Mouse (Mus musculus): ENCODE data around the gene Gm39115. TPM values are rescaled to one million over a fixed set of nuclear protein-coding genes. Genes with fewer than 3 reads are reported as not detected.
"Not testable (repeated sequence)": the region's sequence is repeated elsewhere in the genome, so short reads cannot be mapped to it uniquely, and the experiment has no call there.

The Gm39115 gene
- total and polyA plus RNA-seq, 2 experiments from 2014 or later: not detected

DNA sequence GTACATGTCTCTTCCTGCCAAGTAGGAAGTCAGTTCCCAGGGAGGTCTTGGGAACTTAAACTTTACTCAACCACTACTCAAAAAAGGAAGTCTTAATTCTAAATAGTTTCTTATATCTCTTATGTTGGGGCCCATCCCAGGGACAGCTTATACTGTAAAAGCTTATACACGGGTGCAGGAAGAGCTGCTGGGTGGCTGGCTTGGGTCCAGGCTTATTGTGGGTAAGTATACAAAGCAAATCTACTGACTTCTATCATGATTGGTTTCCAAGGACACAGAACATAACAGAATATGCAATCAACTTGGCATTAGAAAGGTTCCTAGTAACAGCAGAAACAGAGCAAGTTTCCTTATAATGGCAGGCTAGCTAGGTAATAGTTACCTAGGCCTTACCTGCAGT lies 19.5 kb upstream of the Gm39115 start:
- Histone ChIP-seq H3K4me1 (ENCODE audit: insufficient read depth, low read length) (no peaks in the 10 kb centered on the region), H3K27me3 (ENCODE audit: insufficient read depth, low read length) (no peaks in the 10 kb centered on the region), H3K4me3 (ENCODE audit: low read length) (no peak overlapping the region), H3K9me3 (ENCODE audit: low read length) (no peaks in the 10 kb centered on the region), H3K9ac (replicated peaks; ENCODE audit: low read length) (no peak overlapping the region), H3K36me3 (ENCODE audit: insufficient read depth, low read length) (no peaks in the 10 kb centered on the region), H3K27ac (no peak overlapping the region), H3K4me2 (ENCODE audit: low read depth, low read length) (no peak overlapping the region)
- no peak for ATAC-seq
- no peak for TF ChIP-seq CTCF (IDR thresholded peaks at IDR 0.05; ENCODE audit: low read depth)
- DNase-seq (ENCODE audit: low spot score): no peak
- 44% methylated on average over 1 of the region's 1 CpGs for WGBS

DNA sequence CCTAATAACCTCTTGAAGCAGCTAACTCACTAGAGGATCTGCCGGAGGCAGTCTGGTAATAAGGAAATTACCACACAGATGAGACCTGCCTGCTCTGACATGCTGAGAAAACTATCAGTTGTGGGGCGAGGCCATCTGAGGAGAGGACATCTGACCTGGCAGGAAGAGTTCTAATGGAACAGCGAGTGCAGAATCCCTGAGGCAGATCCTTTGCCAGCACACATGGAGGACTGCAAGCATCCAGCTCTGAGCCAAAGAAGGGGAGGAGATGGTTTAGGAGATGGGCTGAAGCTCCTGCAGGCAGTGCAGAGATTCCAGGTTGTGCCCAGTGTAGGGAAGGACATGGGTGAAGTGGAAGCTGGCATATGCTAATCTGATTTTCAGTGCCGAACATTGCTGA lies 16.4 kb upstream of the Gm39115 start:
- TF ChIP-seq CTCF (IDR thresholded peaks at IDR 0.05; ENCODE audit: low read depth): no peak
- no peak overlapping the region for H3K4me3 ChIP-seq (ENCODE audit: low read length)
- 80% methylated on average over 4 of the region's 4 CpGs for WGBS
- H3K27me3 ChIP-seq (ENCODE audit: insufficient read depth, low read length): no peaks in the 10 kb centered on the region
- no peak overlapping the region for H3K4me2 ChIP-seq (ENCODE audit: low read depth, low read length)
- no peaks in the 10 kb centered on the region for H3K4me1 ChIP-seq (ENCODE audit: insufficient read depth, low read length)
- no peak for ATAC-seq
- DNase-seq (ENCODE audit: low spot score): no peak
- no peaks in the 10 kb centered on the region for H3K36me3 ChIP-seq (ENCODE audit: insufficient read depth, low read length)
- no peak overlapping the region for H3K27ac ChIP-seq
- H3K9ac ChIP-seq (replicated peaks; ENCODE audit: low read length): no peak overlapping the region
- H3K9me3 ChIP-seq (ENCODE audit: low read length): no peaks in the 10 kb centered on the region

DNA sequence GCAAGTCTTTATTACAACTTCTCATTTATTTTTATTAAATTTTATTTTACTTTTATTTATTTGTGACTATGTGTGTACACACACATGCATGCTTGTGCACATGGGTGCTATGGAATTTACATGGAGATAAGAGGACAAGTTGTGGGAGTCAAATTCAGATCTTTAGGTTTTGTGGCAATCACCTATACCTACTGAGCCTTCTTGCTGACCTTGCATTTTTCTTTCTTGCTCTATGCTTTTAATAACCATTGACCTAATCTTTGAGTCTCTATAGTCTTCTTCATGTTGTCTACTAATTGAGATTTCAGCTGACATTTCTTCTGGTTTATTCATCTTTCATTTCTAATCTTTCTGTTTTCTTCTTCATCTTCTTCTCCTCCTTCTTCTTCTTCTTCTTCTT lies 12.8 kb upstream of the Gm39115 start:
- Histone ChIP-seq H3K9me3 (ENCODE audit: low read length) (no peaks in the 10 kb centered on the region), H3K4me2 (ENCODE audit: low read depth, low read length) (no peak overlapping the region), H3K4me3 (ENCODE audit: low read length) (no peak overlapping the region), H3K9ac (replicated peaks; ENCODE audit: low read length) (no peak overlapping the region), H3K36me3 (ENCODE audit: insufficient read depth, low read length) (no peaks in the 10 kb centered on the region), H3K27ac (no peak overlapping the region), H3K4me1 (ENCODE audit: insufficient read depth, low read length) (no peaks in the 10 kb centered on the region), H3K27me3 (ENCODE audit: insufficient read depth, low read length) (no peaks in the 10 kb centered on the region)
- no peak for DNase-seq (ENCODE audit: low spot score)
- TF ChIP-seq CTCF (IDR thresholded peaks at IDR 0.05; ENCODE audit: low read depth): no peak
- ATAC-seq: no peak

DNA sequence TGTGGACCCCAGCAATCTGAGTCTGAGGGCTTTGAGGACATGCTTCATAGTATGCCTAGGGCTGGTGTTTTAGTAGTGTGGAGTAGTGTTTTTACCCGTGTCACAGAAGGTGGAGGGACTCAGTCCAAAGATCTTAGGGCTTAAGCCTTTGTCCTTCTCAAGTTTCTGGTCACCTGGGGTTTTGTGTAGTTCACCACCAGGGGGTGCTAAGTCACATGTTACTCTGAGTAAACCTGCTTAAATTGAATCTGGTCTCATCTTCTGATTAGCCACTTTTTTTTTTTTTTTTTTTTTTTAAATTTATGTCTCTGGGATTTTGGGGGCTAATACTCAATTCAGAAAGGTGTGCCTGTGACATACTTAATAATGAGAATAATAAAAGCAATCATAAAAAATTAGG lies 10.2 kb upstream of the Gm39115 start:
- Histone ChIP-seq H3K9me3 (ENCODE audit: low read length) (no peaks in the 10 kb centered on the region), H3K4me3 (ENCODE audit: low read length) (no peak overlapping the region), H3K4me1 (ENCODE audit: insufficient read depth, low read length) (no peaks in the 10 kb centered on the region), H3K27me3 (ENCODE audit: insufficient read depth, low read length) (no peaks in the 10 kb centered on the region), H3K27ac (no peak overlapping the region), H3K4me2 (ENCODE audit: low read depth, low read length) (no peak overlapping the region), H3K9ac (replicated peaks; ENCODE audit: low read length) (no peak overlapping the region), H3K36me3 (ENCODE audit: insufficient read depth, low read length) (no peaks in the 10 kb centered on the region)
- DNase-seq (ENCODE audit: low spot score) (peak; percentile 73), ATAC-seq (no peak)
- 10% methylated on average over 1 of the region's 1 CpGs for WGBS
- TF ChIP-seq CTCF (IDR thresholded peaks at IDR 0.05; ENCODE audit: low read depth): peak; percentile 66

DNA sequence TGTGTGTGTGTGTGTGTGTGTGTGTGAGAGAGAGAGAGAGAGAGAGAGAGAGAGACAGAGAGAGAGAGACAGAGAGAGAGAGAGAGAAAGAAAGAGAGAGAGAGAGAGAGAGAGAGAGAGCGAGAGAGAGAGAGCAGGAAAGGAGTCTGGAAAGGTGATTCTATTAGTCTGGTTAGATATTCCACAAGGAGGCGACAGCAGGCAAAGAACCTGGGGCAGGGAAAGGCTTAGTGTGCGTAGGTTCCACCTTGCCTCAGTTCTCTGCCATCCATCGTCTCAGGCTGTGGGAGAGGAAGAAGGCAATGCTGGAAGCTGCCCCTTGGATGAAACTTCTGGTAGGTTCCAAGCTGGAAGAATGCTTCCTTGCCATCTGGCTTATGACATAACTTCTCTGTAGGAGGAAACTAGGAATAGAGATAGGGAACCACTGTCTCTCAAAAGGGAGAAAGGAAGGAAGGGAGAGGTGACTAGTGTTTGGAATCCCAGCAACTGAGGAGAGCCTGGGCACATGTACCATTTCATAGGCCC lies 9.6 kb upstream of the Gm39115 start:
- no peak overlapping the region for H3K4me3 ChIP-seq (ENCODE audit: low read length)
- DNase-seq (ENCODE audit: low spot score) (no peak), ATAC-seq (no peak)
- no peak for TF ChIP-seq CTCF (IDR thresholded peaks at IDR 0.05; ENCODE audit: low read depth)
- H3K36me3 ChIP-seq (ENCODE audit: insufficient read depth, low read length): no peaks in the 10 kb centered on the region
- 61% methylated on average over 4 of the region's 4 CpGs for WGBS
- H3K4me2 ChIP-seq (ENCODE audit: low read depth, low read length): no peak overlapping the region
- H3K9ac ChIP-seq (replicated peaks; ENCODE audit: low read length): no peak overlapping the region
- H3K9me3 ChIP-seq (ENCODE audit: low read length): no peaks in the 10 kb centered on the region
- no peaks in the 10 kb centered on the region for H3K4me1 ChIP-seq (ENCODE audit: insufficient read depth, low read length)
- no peaks in the 10 kb centered on the region for H3K27me3 ChIP-seq (ENCODE audit: insufficient read depth, low read length)
- H3K27ac ChIP-seq: no peak overlapping the region

DNA sequence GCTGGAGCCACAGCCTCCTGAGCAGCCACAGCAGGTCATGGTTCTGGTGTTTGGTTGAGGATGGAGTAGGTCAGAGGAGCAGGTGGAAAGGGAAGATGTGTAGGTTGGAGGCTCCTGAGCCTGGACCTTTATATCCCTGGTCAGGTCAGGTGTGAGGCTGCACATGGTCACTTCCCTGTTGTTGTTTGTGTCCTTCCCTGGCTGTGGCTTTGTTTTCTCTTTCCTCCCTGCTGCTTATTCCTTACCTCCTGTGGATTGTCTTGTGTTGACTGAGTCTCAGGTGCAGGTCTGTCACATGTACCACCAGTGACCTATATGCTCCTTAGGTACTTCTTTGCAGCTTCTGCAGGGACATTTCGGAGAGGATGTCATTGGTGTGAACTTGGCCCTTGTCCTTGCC lies 8.7 kb upstream of the Gm39115 start, which contains the start of gene Gm45337:
Gene Gm45337, minus strand, starts transcription at position 101 of the 400 bp plus-strand sequence.
- Histone ChIP-seq H3K4me1 (ENCODE audit: insufficient read depth, low read length) (no peaks in the 10 kb centered on the region), H3K36me3 (ENCODE audit: insufficient read depth, low read length) (no peaks in the 10 kb centered on the region)
- WGBS: 58% methylated on average over 1 of the region's 1 CpGs

DNA sequence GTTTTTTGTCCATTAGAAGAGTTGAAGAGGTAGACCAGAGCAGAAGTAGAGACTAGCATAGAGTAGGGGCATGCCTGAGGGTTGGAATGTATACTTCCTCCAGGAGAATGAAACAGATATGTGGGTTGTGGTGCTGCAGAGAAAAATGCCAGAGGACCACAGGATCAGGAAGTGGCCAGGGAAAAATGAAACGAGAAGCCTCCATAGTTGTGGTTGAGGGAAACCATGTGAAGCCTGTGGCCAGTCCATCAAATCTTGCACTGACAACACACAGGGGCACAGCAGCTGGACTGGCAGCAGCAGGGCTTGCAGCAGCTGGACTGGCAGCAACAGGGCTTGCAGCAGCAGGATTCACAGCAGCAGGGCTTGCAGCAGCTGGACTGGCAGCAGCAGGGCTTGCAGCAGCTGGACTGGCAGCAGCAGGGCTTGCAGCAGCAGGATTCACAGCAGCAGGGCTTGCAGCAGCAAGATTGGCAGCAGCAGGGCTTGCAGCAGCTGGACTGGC lies 7.7 kb upstream of the Gm39115 start:
- H3K9ac ChIP-seq (replicated peaks; ENCODE audit: low read length); H3K27ac ChIP-seq; ATAC-seq; H3K36me3 ChIP-seq (ENCODE audit: insufficient read depth, low read length); H3K9me3 ChIP-seq (ENCODE audit: low read length); H3K4me3 ChIP-seq (ENCODE audit: low read length); H3K4me1 ChIP-seq (ENCODE audit: insufficient read depth, low read length); H3K27me3 ChIP-seq (ENCODE audit: insufficient read depth, low read length); H3K4me2 ChIP-seq (ENCODE audit: low read depth, low read length); DNase-seq (ENCODE audit: low spot score): not testable (repeated sequence)
- WGBS: 55% methylated on average over 1 of the region's 1 CpGs

More for the DNA sequence above, 8.7 kb upstream of the Gm39115 start, which contains the start of gene Gm45337:
- no peak for TF ChIP-seq CTCF (IDR thresholded peaks at IDR 0.05; ENCODE audit: low read depth)
- Histone ChIP-seq H3K27ac (no peak within 1 kb of the TSS), H3K4me2 (ENCODE audit: low read depth, low read length) (no peak within 1 kb of the TSS), H3K9ac (replicated peaks; ENCODE audit: low read length) (no peak within 1 kb of the TSS), H3K27me3 (ENCODE audit: insufficient read depth, low read length) (no peaks in the 10 kb centered on the region), H3K9me3 (ENCODE audit: low read length) (no peaks in the 10 kb centered on the region), H3K4me3 (ENCODE audit: low read length) (no peak within 1 kb of the TSS)
- no peak for ATAC-seq
- no peak for DNase-seq (ENCODE audit: low spot score)

Measured in hindbrain, postnatal 0 days (tissue).